In genomic region chr6:137772918-137773636, GRCm38 (mm10) we compare ENCODE assay signal across 21 mouse cellular contexts. TPM values are rescaled to one million over a fixed set of nuclear protein-coding genes. Genes with fewer than 3 reads are reported as not detected.
DNase-seq lines count a peak whose midpoint lies in the region.
"Had no signal": no experiment of that assay in that cellular context is flagged by ENCODE, and none has a peak within 500 bp of the region (broad histone marks: within the 10 kb centered on the region; RNA-seq: fewer than 3 reads in every experiment).

No protein-coding gene starts in this region.

- DNase-seq in heart, embryonic 10.5 days (ENCODE audit: low spot score): peak; percentile 58
- DNase-seq in heart, postnatal 14 days: no peak
- peak; percentile 23 for DNase-seq in testis, postnatal 10 days (ENCODE audit: low spot score)
- no peak for DNase-seq in testis, postnatal 14 days (ENCODE audit: low spot score)
- peak; percentile 6 for DNase-seq in limb, embryonic 10.5 days (ENCODE audit: low spot score)
- no peak for DNase-seq in kidney, adult 8-10 months
- DNase-seq: adrenal gland, postnatal 10 days; adrenal gland, postnatal 36 days; B cell, adult 2 months; cerebellum, adult 18-20 months; cerebellum, adult 9-10 months; cerebellum, postnatal 14 days; forebrain, postnatal 0 days; gastrocnemius, adult 2 months; gastrocnemius, postnatal 25 days; heart, adult 18-20 months had no signal

- no peaks in the 10 kb centered on the region for H3K9me3 ChIP-seq in heart, embryonic 10.5 days
- H3K9me3 ChIP-seq in limb, embryonic 10.5 days (replicated peaks): no peaks in the 10 kb centered on the region
- H3K9me3 ChIP-seq: G1E; hindbrain, embryonic 12.5 days; hindbrain, embryonic 15.5 days had no signal

- intact Hi-C loops in heart, postnatal 14 days (cut with DNase I): no loop called here

- no peak overlapping the region for H3K4me3 ChIP-seq in heart, embryonic 10.5 days
- no peak overlapping the region for H3K4me3 ChIP-seq in limb, embryonic 10.5 days
- H3K4me3 ChIP-seq: gastrocnemius, adult 2 months; hindbrain, embryonic 12.5 days; hindbrain, embryonic 15.5 days had no signal

- H3K27me3 ChIP-seq in heart, embryonic 10.5 days (ENCODE audit: insufficient read depth, poor library complexity, severe bottlenecking): no peaks in the 10 kb centered on the region
- no peaks in the 10 kb centered on the region for H3K27me3 ChIP-seq in limb, embryonic 10.5 days (ENCODE audit: low read depth, poor library complexity, severe bottlenecking)
- H3K27me3 ChIP-seq: CH12.LX; hindbrain, embryonic 12.5 days; hindbrain, embryonic 15.5 days; Patski had no signal

- no peaks in the 10 kb centered on the region for H3K36me3 ChIP-seq in heart, embryonic 10.5 days
- no peaks in the 10 kb centered on the region; the same call in 1 of the 2 replicates for H3K36me3 ChIP-seq in limb, embryonic 10.5 days
- H3K36me3 ChIP-seq: hindbrain, embryonic 12.5 days; hindbrain, embryonic 15.5 days had no signal

- H3K4me1 ChIP-seq in heart, embryonic 10.5 days: peaks cover 13% of the 10 kb centered on the region; the same call in 1 of the 2 replicates
- 0 out of 2 replicates have a peak, but pooled peaks cover 2% of the 10 kb centered on the region for H3K4me1 ChIP-seq in limb, embryonic 10.5 days
- H3K4me1 ChIP-seq: hindbrain, embryonic 12.5 days; hindbrain, embryonic 15.5 days had no signal

- H3K27ac ChIP-seq in heart, embryonic 10.5 days: no peak overlapping the region
- H3K27ac ChIP-seq in limb, embryonic 10.5 days: no peak overlapping the region
- H3K27ac ChIP-seq: gastrocnemius, adult 2 months; hindbrain, embryonic 12.5 days; hindbrain, embryonic 15.5 days had no signal

- 86% methylated on average over 8 of the region's 8 CpGs for WGBS in heart, embryonic 10.5 days
- 95% methylated on average over 8 of the region's 8 CpGs for WGBS in limb, embryonic 10.5 days

RNA-seq across cellular contexts. Expression of gene Dera, which starts 18.7 kb away (rescaled TPM):
- polyA plus RNA-seq in heart, embryonic 10.5 days (2016; fragmentation: Nextera tagmentation; extraction: Ambion mirVana): 76.1 and 79.9 TPM in 2 replicates
- 10 to 100 TPM; 10.2 to 10.9 TPM for total RNA-seq in heart, postnatal 14 days (2021)
- 76.0 and 87.9 TPM in 2 replicates for polyA plus RNA-seq in limb, embryonic 10.5 days (2016; fragmentation: Nextera tagmentation; extraction: Ambion mirVana)

RNA-seq across cellular contexts. Expression of gene Strap, which starts 38.2 kb away (rescaled TPM):
- 154 and 170 TPM in 2 replicates for polyA plus RNA-seq in heart, embryonic 10.5 days (2016; fragmentation: Nextera tagmentation; extraction: Ambion mirVana)
- 10 to 100 TPM; 78.8 to 88.3 TPM for total RNA-seq in heart, postnatal 14 days (2021)
- 227 and 229 TPM in 2 replicates for polyA plus RNA-seq in limb, embryonic 10.5 days (2016; fragmentation: Nextera tagmentation; extraction: Ambion mirVana)

Comparison
In these comparisons a context has a peak if more than half of its experiments do, and no peak if none do; other contexts are left out.
1. DNase-seq: peak in heart, embryonic 10.5 days (single experiment), testis, postnatal 10 days (single experiment) and limb, embryonic 10.5 days (single experiment); none in heart, postnatal 14 days (0 of 2), testis, postnatal 14 days (single experiment) and kidney, adult 8-10 months (0 of 2).